Mouse (Mus musculus) 3134 (cell line): ENCODE results near the gene Sry.

Experiments
- DNase-seq: peaks from one replicate; pipeline ENCODE4 v3.0.0-alpha.2; 2011; ENCODE audit warnings: low spot score; ENCODE audit not compliant: insufficient read length; ENCODE audit errors: extremely low read depth

Sry gene

GRCm38 (mm10) chrY:2663558-2663957, at the start of gene Sry:
Gene Sry (minus strand): TSS chrY:2663658.
- DNase-seq: no peak
